Mouse (Mus musculus) MEL (cell line): ENCODE measurements around the gene Nup188. TPM values are rescaled to one million over a fixed set of nuclear protein-coding genes. Genes with fewer than 3 reads are reported as not detected.

Source experiments
- DNase-seq: peaks from one replicate; pipeline ENCODE4 v3.0.0; 2011; ENCODE audit warnings: low read depth, low spot score
- H3K27ac ChIP-seq: 2 replicates; pipeline ENCODE4 v1.5.1; 2012; ENCODE audit warnings: low read depth, mild to moderate bottlenecking, control low read depth, low read length, moderate library complexity; ENCODE audit not compliant: control insufficient read depth
- H3K27me3 ChIP-seq, 2 experiments: fragments of 150-350 bp in 1 of 2; sonication (generic) in 1 of 2; 2 replicates each; pipeline ENCODE4 v1.6.1; 2012; ENCODE audit warnings: low read length in 2 of 2, mild to moderate bottlenecking in 2 of 2, improper control_type of control experiment in 1 of 2, moderate library complexity in 1 of 2; ENCODE audit not compliant: insufficient read depth in 2 of 2, control insufficient read depth in 1 of 2
- H3K36me3 ChIP-seq, 2 experiments: 2 replicates each; pipeline ENCODE4 v1.6.1; 2012 to 2014; ENCODE audit warnings: low read length in 2 of 2, improper control_type of control experiment in 1 of 2, inconsistent platforms in 1 of 2, mild to moderate bottlenecking in 1 of 2; ENCODE audit not compliant: insufficient read depth in 2 of 2, control insufficient read depth in 1 of 2
- H3K4me1 ChIP-seq, 2 experiments: fragments of 150-350 bp in 1 of 2; sonication (generic) in 1 of 2; 2 replicates each; pipeline ENCODE4 v1.6.1; 2012; ENCODE audit warnings: low read length in 2 of 2, improper control_type of control experiment in 1 of 2, mild to moderate bottlenecking in 1 of 2; ENCODE audit not compliant: insufficient read depth in 2 of 2, control insufficient read depth in 1 of 2
- H3K4me3 ChIP-seq, 2 experiments: fragments of 150-350 bp in 1 of 2; sonication (generic) in 1 of 2; 2 replicates each; pipeline ENCODE4 v1.5.1; 2012; ENCODE audit warnings: low read depth in 2 of 2, low read length in 2 of 2, mild to moderate bottlenecking in 2 of 2, moderate library complexity in 2 of 2, control low read depth in 1 of 2, improper control_type of control experiment in 1 of 2; ENCODE audit not compliant: control insufficient read depth in 1 of 2, insufficient read depth in 1 of 2
- H3K79me2 ChIP-seq: 2 replicates; pipeline ENCODE4 v1.6.1; 2012; ENCODE audit warnings: mild to moderate bottlenecking, low read length, moderate library complexity; ENCODE audit not compliant: control insufficient read depth, poor library complexity, insufficient read depth
- H3K9ac ChIP-seq: 2 replicates; pipeline ENCODE4 v1.6.1; 2012; ENCODE audit warnings: low read depth, mild to moderate bottlenecking, control low read depth, low read length, moderate library complexity; ENCODE audit not compliant: control insufficient read depth, poor library complexity, severe bottlenecking
- H3K9me3 ChIP-seq: fragments of 150-350 bp; sonication (generic); replicated peaks from 2 replicates; pipeline ENCODE4 v1.6.1; 2012; ENCODE audit warnings: mild to moderate bottlenecking, low read length, improper control_type of control experiment, moderate library complexity; ENCODE audit not compliant: insufficient read depth
- CHD1 ChIP-seq: IDR thresholded peaks from 2 replicates; pipeline ENCODE4 v1.6.1; 2012; ENCODE audit warnings: low read depth, mild to moderate bottlenecking, inconsistent platforms, low read length, improper control_type of control experiment
- CHD2 ChIP-seq: IDR thresholded peaks from 2 replicates; pipeline ENCODE4 v1.6.1; 2011; ENCODE audit warnings: low read length, improper control_type of control experiment
- CTCF ChIP-seq, 3 experiments: IDR thresholded peaks in 2 of 3; conservative IDR thresholded peaks in 1 of 3; 2 replicates each; pipeline ENCODE4 v1.5.1; 2011 to 2012; ENCODE audit warnings: low read length in 3 of 3, low read depth in 2 of 3, mild to moderate bottlenecking in 2 of 3, improper control_type of control experiment in 1 of 3, inconsistent platforms in 1 of 3, mixed read lengths in 1 of 3, moderate library complexity in 1 of 3; ENCODE audit not compliant: control insufficient read depth in 1 of 3, insufficient read depth in 1 of 3, poor library complexity in 1 of 3, severe bottlenecking in 1 of 3
- E2F4 ChIP-seq: IDR thresholded peaks from 2 replicates; pipeline ENCODE4 v1.6.1; 2011; ENCODE audit warnings: low read depth, low read length, improper control_type of control experiment, borderline replicate concordance
- EP300 ChIP-seq, 2 experiments: IDR thresholded peaks; 2 replicates each; pipeline ENCODE4 v1.6.1; 2011; ENCODE audit warnings: improper control_type of control experiment in 2 of 2, low read length in 2 of 2, low read depth in 1 of 2, mild to moderate bottlenecking in 1 of 2
- GABPA ChIP-seq: IDR thresholded peaks from 2 replicates; pipeline ENCODE4 v1.6.1; 2012; ENCODE audit warnings: low read depth, mild to moderate bottlenecking, inconsistent platforms, low read length, improper control_type of control experiment, moderate library complexity
- HCFC1 ChIP-seq: IDR thresholded peaks from 2 replicates; pipeline ENCODE4 v1.6.1; 2012; ENCODE audit warnings: low read depth, mild to moderate bottlenecking, inconsistent platforms, low read length, improper control_type of control experiment, moderate library complexity
- JUND ChIP-seq: IDR thresholded peaks from 2 replicates; pipeline ENCODE4 v1.6.1; 2011; ENCODE audit warnings: low read depth, mild to moderate bottlenecking, improper control_type of control experiment, low read length
- KAT2A ChIP-seq: conservative IDR thresholded peaks from 2 replicates; pipeline ENCODE4 v1.6.1; 2012; ENCODE audit warnings: low read depth, low read length, improper control_type of control experiment, inconsistent platforms
- MAFK ChIP-seq: IDR thresholded peaks from 2 replicates; pipeline ENCODE4 v1.6.1; 2011; ENCODE audit warnings: low read depth, mild to moderate bottlenecking, low read length, improper control_type of control experiment, borderline replicate concordance
- MAX ChIP-seq: IDR thresholded peaks from 2 replicates; pipeline ENCODE4 v1.6.1; 2011; ENCODE audit warnings: low read length, improper control_type of control experiment
- MXI1 ChIP-seq: IDR thresholded peaks from 2 replicates; pipeline ENCODE4 v1.6.1; 2011; ENCODE audit warnings: mild to moderate bottlenecking, low read depth, low read length, improper control_type of control experiment
- MYB ChIP-seq: IDR thresholded peaks from 2 replicates; pipeline ENCODE4 v1.6.1; 2011; ENCODE audit warnings: mild to moderate bottlenecking, low read depth, low read length, improper control_type of control experiment
- NELFE ChIP-seq: IDR thresholded peaks from 2 replicates; pipeline ENCODE4 v1.6.1; 2011; ENCODE audit warnings: low read depth, low read length, improper control_type of control experiment
- POLR2A ChIP-seq, 2 experiments: IDR thresholded peaks; 2 replicates each; pipeline ENCODE4 v1.6.1; 2011 to 2012; ENCODE audit warnings: low read length in 2 of 2, mild to moderate bottlenecking in 2 of 2, control low read depth in 1 of 2, improper control_type of control experiment in 1 of 2, low read depth in 1 of 2, moderate library complexity in 1 of 2; ENCODE audit not compliant: control insufficient read depth in 1 of 2, insufficient read depth in 1 of 2, poor library complexity in 1 of 2
- POLR2AphosphoS2 ChIP-seq: IDR thresholded peaks from 2 replicates; pipeline ENCODE4 v1.6.1; 2011; ENCODE audit warnings: low read length, improper control_type of control experiment
- RAD21 ChIP-seq: IDR thresholded peaks from 2 replicates; pipeline ENCODE4 v1.6.1; 2011; ENCODE audit warnings: mild to moderate bottlenecking, low read depth, low read length, improper control_type of control experiment
- RCOR1 ChIP-seq: IDR thresholded peaks from 2 replicates; pipeline ENCODE4 v1.6.1; 2012; ENCODE audit warnings: low read depth, mild to moderate bottlenecking, inconsistent platforms, low read length, improper control_type of control experiment
- SIN3A ChIP-seq: IDR thresholded peaks from 2 replicates; pipeline ENCODE4 v1.6.1; 2012; ENCODE audit warnings: low read length, improper control_type of control experiment, inconsistent platforms
- TAL1 ChIP-seq: IDR thresholded peaks from 2 replicates; pipeline ENCODE4 v1.6.1; 2012; ENCODE audit warnings: mild to moderate bottlenecking, inconsistent platforms, low read length, moderate library complexity, mixed read lengths
- TCF12 ChIP-seq: IDR thresholded peaks from 2 replicates; pipeline ENCODE4 v1.6.1; 2014; ENCODE audit warnings: low read depth, mild to moderate bottlenecking, inconsistent platforms, low read length, improper control_type of control experiment, moderate library complexity
- UBTF ChIP-seq: IDR thresholded peaks from 2 replicates; pipeline ENCODE4 v1.6.1; 2012; ENCODE audit warnings: low read depth, mild to moderate bottlenecking, inconsistent platforms, low read length, improper control_type of control experiment, moderate library complexity, borderline replicate concordance; ENCODE audit not compliant: insufficient read depth
- USF2 ChIP-seq, 2 experiments: IDR thresholded peaks; 2 replicates each; pipeline ENCODE4 v1.6.1; 2011 to 2012; ENCODE audit warnings: improper control_type of control experiment in 2 of 2, low read length in 2 of 2, borderline replicate concordance in 1 of 2, inconsistent platforms in 1 of 2, low read depth in 1 of 2, mild to moderate bottlenecking in 1 of 2; ENCODE audit not compliant: insufficient read depth in 1 of 2
- ZC3H11A ChIP-seq: IDR thresholded peaks from 2 replicates; pipeline ENCODE4 v1.6.1; 2012; ENCODE audit warnings: low read depth, mild to moderate bottlenecking, inconsistent platforms, low read length, improper control_type of control experiment
- ZKSCAN1 ChIP-seq: IDR thresholded peaks from 2 replicates; pipeline ENCODE4 v1.6.1; 2012; ENCODE audit warnings: low read depth, mild to moderate bottlenecking, inconsistent platforms, low read length, improper control_type of control experiment, moderate library complexity
- ZMIZ1 ChIP-seq: IDR thresholded peaks from 2 replicates; pipeline ENCODE4 v1.6.1; 2012; ENCODE audit warnings: low read depth, mild to moderate bottlenecking, inconsistent platforms, low read length, improper control_type of control experiment, moderate library complexity
- polyA plus RNA-seq, 2 experiments: library from polyadenylated mRNA; stranded (reverse) in 1 of 2; unstranded in 1 of 2; fragments of >175 nt in 1 of 2; fragments of >200 nt in 1 of 2; gene quantifications; 2 replicates each; pipeline versions ENCODE4 v1.2.1 to v1.2.4; 2012; ENCODE audit warnings: low replicate concordance in 2 of 2, low read depth in 1 of 2; ENCODE audit not compliant: insufficient read length in 2 of 2, insufficient read depth in 1 of 2, missing spikeins in 1 of 2
- total RNA-seq: library from RNA; depleted of rRNA; stranded (reverse); fragments of 300-350 nt; gene quantifications from 2 replicates; pipeline ENCODE4 v1.2.3, GENCODE M21; 2012

Gene Nup188
- total and polyA plus RNA-seq, 3 experiments = 58.6 to 119 TPM; not detected in 1

DNA sequence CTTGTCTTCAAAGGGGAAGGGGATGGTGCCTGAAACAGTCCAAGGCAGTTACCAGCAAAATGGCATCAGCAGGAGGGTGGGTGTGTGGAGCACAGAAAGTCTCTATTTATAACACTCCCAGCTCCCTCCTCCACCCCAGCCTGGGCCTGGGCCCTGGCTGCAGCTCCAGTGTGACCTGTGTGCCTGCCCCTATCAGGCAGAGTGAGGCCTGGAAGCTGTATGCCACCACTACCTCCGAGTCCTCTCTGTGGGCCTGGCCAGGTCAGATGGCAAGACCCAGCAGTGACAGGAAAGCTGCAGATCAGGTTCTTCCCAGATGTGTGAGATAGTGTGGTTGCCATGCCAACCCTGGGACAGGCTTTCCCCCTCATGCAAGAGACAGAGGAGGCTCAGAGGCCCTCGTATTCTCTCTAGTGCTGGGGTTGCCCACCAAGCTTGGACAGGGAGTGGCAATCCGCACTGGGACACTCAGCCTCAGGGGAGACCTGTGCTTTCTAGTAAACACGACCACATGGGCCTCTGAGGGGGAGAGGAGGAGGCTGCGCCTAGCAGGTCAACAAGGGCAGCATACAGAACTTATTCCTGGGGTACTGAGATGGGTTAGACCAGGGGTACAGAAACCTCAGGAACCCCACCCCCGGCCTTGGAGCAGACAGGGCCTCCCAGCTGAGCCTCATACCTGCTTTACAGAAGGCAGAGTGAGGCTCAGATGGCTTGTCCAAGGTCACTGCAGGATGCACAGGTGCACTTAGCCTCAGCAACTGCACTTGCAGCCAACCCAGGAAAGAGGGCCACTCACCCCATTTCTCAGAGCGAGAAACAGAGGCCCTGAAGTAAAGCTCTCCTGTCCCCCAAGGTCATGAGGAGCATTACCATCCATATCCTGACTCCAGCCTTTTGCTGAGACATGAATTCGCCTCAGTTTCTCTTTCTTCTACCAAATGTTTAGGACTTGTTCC, 71.6 kb downstream of the Nup188 start:
- Histone ChIP-seq H3K9me3 (no peaks in the 10 kb centered on the region), H3K4me3 (peak overlapping the region; percentile 81 to 83), H3K36me3 (peaks cover 0 to 3% of the 10 kb centered on the region in 2 experiments; a peak in 2 of 4 replicates), H3K9ac (peak overlapping the region; percentile 73), H3K27ac (no peak overlapping the region), H3K4me1 (peaks cover 0 to 13% of the 10 kb centered on the region in 2 experiments; a peak in 2 of 4 replicates)
- peak; percentile 29 for DNase-seq
- no peak for TF ChIP-seq GABPA
- no peak for TF ChIP-seq RCOR1
- TF ChIP-seq, all 39 proteins: peak for 0
- no peaks in the 10 kb centered on the region; the same call in 1 of the 2 replicates for H3K79me2 ChIP-seq
- H3K27me3 ChIP-seq = no peaks in the 10 kb centered on the region

DNA sequence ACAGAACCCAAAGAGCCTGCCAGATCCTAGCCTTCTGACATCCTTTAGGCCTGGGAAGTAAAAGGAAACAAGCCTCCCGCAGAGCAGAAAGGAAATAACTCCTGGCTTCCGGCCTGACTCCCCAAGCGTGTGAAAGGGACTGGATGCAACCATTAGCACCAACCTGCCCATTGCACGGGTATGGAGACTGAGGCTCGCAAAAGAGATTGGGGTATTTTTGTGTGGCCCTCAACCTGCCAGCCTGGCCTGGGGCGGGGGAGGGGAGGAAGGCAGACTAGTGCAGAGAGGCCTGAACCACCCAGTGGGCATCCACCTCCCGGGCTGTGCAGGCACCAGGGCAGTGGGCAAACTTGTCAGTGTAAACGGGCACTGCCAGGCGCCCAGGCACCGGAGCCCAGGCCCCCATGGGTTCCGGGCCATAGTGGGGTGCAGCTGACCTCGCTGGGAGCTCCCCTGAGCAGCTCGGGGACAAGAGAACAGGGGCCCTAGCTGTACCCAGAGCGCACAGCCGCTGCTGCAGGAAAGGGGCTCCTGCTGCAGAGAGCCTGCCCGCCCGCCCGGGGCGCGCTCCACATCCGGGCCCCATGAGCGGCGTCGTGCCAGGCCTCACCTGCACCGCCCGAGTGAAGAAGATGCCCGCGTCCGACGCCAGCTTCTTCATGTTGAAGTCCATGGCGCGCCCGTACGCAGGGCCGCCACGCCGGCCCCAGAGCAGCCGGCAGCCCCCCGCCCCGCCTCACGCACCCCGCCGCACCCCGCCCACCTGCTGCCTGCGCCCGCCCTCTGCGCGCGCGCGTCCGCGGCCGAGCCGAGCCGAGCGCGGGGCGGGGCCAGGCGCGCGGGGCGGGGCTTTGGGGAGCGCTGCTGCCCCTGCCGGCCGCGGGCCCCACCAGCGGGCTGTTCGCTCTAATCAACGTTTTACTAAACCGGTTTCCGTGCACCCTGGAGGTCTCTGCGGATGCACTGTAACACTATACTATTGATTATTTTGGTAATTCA, 72.6 kb downstream of the Nup188 start, which contains the start of gene Sh3glb2:
Gene Sh3glb2, minus strand, starts transcription at position 805 of the 999 bp plus-strand sequence.
- H3K9ac ChIP-seq = peak within 1 kb of the TSS; percentile 73
- H3K27me3 ChIP-seq = no peaks in the 10 kb centered on the region
- H3K27ac ChIP-seq = peak within 1 kb of the TSS; percentile 13; the same call in 1 of the 2 replicates
- no peaks in the 10 kb centered on the region; the same call in 1 of the 2 replicates for H3K79me2 ChIP-seq
- H3K9me3 ChIP-seq = no peaks in the 10 kb centered on the region
- peaks cover 0 to 15% of the 10 kb centered on the region in 2 experiments; a peak in 2 of 4 replicates for H3K4me1 ChIP-seq
- peaks cover 0 to 3% of the 10 kb centered on the region in 2 experiments; a peak in 2 of 4 replicates for H3K36me3 ChIP-seq
- peak within 1 kb of the TSS; percentile 81 to 83 for H3K4me3 ChIP-seq
- DNase-seq = peak; percentile 80
- TF ChIP-seq ZC3H11A (no peak), E2F4 (no peak), RCOR1 (no peak), JUND (no peak), POLR2A (IDR thresholded peaks at IDR 0.05; ENCODE audit: control insufficient read depth in 1 of 2, insufficient read depth in 1 of 2, low read depth in 1 of 2, low read length in 2 of 2, poor library complexity in 1 of 2) (peak; percentile 64 to 82; a peak in 3 of 4 replicates), CHD1 (no peak), HCFC1 (peak; percentile 38; the same call in 1 of the 2 replicates), POLR2AphosphoS2 (no peak), EP300 (IDR thresholded peaks at IDR 0.05; ENCODE audit: low read depth in 1 of 2, low read length in 2 of 2) (no peak), USF2 (IDR thresholded peaks at IDR 0.05; ENCODE audit: borderline replicate concordance in 1 of 2, insufficient read depth in 1 of 2, low read depth in 1 of 2, low read length in 2 of 2) (no peak), SIN3A (peak; percentile 44; the same call in 1 of the 2 replicates), TAL1 (no peak), ZMIZ1 (0 out of 2 replicates have a peak, but pooled peaks have one; percentile 36), TCF12 (no peak), ZKSCAN1 (no peak), CHD2 (no peak), RAD21 (no peak), NELFE (peak; percentile 76), MAFK (no peak), CTCF (IDR thresholded peaks at IDR 0.05 in 2 of 3, conservative IDR thresholded peaks at IDR 0.05 in 1 of 3; ENCODE audit: control insufficient read depth in 1 of 3, insufficient read depth in 1 of 3, low read depth in 2 of 3, low read length in 3 of 3, poor library complexity in 1 of 3, severe bottlenecking in 1 of 3) (peak in 2 of 3 experiments; percentile 47 to 61; a peak in 5 of 6 replicates), GABPA (no peak), MXI1 (no peak; the same call in 1 of the 2 replicates), KAT2A (no peak), MYB (no peak), MAX (0 out of 2 replicates have a peak, but pooled peaks have one; percentile 19), UBTF (no peak)
